Comparison of ENCODE assay signal across 14 mouse cellular contexts in genomic region chr17:56909764-56910163, GRCm38 (mm10). TPM values are rescaled to one million over a fixed set of nuclear protein-coding genes. Genes with fewer than 3 reads are reported as not detected.
"Had no signal": no experiment of that assay in that cellular context is flagged by ENCODE, and none has a peak within 500 bp of the region (broad histone marks: within the 10 kb centered on the region; RNA-seq: fewer than 3 reads in every experiment).

No protein-coding gene starts in this region.

RNA-seq across cellular contexts. Expression of gene Acsbg2, which starts 35.5 kb away (rescaled TPM):
- polyA plus RNA-seq: kidney, embryonic 14.5 days; kidney, postnatal 0 days; limb, embryonic 12.5 days; limb, embryonic 15.5 days; liver, embryonic 11.5 days; liver, embryonic 14.5 days; liver, postnatal 0 days; lung, embryonic 16.5 days; midbrain, embryonic 12.5 days; midbrain, embryonic 15.5 days; neural tube, embryonic 12.5 days; neural tube, embryonic 15.5 days; stomach, embryonic 14.5 days; thymus, postnatal 0 days had no signal
